Mouse (Mus musculus) brain, embryonic 14.5 days (tissue): Measurements from ENCODE around the gene Gm38392. TPM values are rescaled to one million over a fixed set of nuclear protein-coding genes. Genes with fewer than 3 reads are reported as not detected.

Experiments used
- DNase-seq: peaks from one replicate; pipeline ENCODE4 v3.0.0-alpha.2; 2011; ENCODE audit warnings: low read depth
- CTCF ChIP-seq: fragments of 200-500 bp; IDR thresholded peaks from 2 replicates; pipeline ENCODE4 v1.5.1; 2012; ENCODE audit warnings: inconsistent platforms, mild to moderate bottlenecking, moderate library complexity, borderline replicate concordance; ENCODE audit not compliant: insufficient read depth, insufficient read length; ENCODE audit errors: extremely low read depth
- POLR2A ChIP-seq: fragments of 200-500 bp; IDR thresholded peaks from 2 replicates; pipeline ENCODE4 v1.6.1; 2012; ENCODE audit warnings: mild to moderate bottlenecking, inconsistent platforms, borderline replicate concordance; ENCODE audit not compliant: poor library complexity, insufficient read depth, insufficient read length, severe bottlenecking; ENCODE audit errors: extremely low read depth
- polyA plus RNA-seq: library from polyadenylated mRNA; depleted of rRNA; stranded (reverse); fragments of >200 nt; gene quantifications from 2 replicates; pipeline ENCODE4 v1.2.3, GENCODE M21; 2012

Gm38392 gene
- polyA plus RNA-seq, 1 experiment, result not detected

- TF ChIP-seq CTCF (no peak), POLR2A (no peak)
- no peak for DNase-seq
These were observed 71.4 kb downstream of the Gm38392 start for GRCm38 (mm10) chr3:88215553-88216004.

- TF ChIP-seq POLR2A (no peak), CTCF (no peak)
- DNase-seq, result no peak
These were observed 71.9 kb downstream of the Gm38392 start for GRCm38 (mm10) chr3:88214971-88215552.

- peak; percentile 97 for DNase-seq
These were observed 72.6 kb downstream of the Gm38392 start for GRCm38 (mm10) chr3:88214197-88214938.

DNA sequence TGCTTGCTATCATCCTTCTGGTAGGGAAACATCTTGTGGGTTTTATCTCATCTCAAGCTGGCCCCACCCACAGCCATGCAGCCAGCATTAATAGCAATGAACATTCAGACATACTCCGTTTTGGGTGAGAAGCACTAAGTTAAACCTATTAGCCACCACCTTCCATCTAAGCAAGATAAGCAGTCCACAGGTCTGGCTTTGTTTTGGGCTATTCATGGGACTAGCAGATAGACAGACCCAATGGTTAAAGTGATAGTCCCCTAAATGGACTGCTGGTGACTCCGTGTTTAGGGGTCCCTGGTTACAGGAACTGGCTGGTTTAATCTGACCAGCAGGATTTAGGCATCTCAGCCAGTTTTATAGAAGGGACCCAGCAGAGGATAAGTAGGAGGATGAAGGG is 74.0 kb downstream of the Gm38392 start:
- TF ChIP-seq CTCF, result no peak
- no peak for TF ChIP-seq POLR2A
- peak; percentile 65 for DNase-seq

More at GRCm38 (mm10) chr3:88214197-88214938, 72.6 kb downstream of the Gm38392 start:
- peak; percentile 90; the same call in 1 of the 2 replicates for TF ChIP-seq POLR2A
- TF ChIP-seq CTCF, result 0 out of 2 replicates have a peak, but pooled peaks have one; percentile 8

GRCm38 (mm10) chr3:88212356-88212755 is 74.7 kb downstream of the Gm38392 start:
- peak; percentile 54 for DNase-seq
- TF ChIP-seq POLR2A (no peak), CTCF (no peak)

- peak; percentile 49 for DNase-seq
- TF ChIP-seq POLR2A (no peak), CTCF (no peak)
These were observed 76.1 kb downstream of the Gm38392 start for GRCm38 (mm10) chr3:88210918-88211317.

- DNase-seq, result peak; percentile 28
- TF ChIP-seq POLR2A (no peak), CTCF (no peak)
These were observed 76.9 kb downstream of the Gm38392 start for GRCm38 (mm10) chr3:88210121-88210520.

DNA sequence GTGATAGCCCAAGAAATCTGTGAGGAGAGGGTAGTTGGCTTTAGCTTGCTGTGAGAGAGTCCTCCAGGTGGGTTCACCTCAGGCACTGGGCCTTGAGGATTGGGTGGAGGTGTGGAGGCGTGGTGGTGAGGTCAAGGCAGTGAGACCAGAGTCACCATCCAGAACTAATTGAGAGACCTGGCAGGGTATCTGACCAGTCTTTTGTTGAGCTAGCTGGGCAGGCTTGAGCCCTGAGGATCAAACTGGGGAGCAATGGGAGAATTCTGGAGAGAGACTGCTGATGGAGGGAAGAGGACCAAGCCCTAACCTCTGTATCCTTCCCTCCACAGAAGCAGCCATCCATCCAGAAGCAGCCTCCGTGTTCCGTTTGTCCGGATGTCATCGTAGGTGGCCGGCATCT is 77.7 kb downstream of the Gm38392 start:
- DNase-seq, result peak; percentile 31
- TF ChIP-seq POLR2A (no peak), CTCF (no peak)

DNA sequence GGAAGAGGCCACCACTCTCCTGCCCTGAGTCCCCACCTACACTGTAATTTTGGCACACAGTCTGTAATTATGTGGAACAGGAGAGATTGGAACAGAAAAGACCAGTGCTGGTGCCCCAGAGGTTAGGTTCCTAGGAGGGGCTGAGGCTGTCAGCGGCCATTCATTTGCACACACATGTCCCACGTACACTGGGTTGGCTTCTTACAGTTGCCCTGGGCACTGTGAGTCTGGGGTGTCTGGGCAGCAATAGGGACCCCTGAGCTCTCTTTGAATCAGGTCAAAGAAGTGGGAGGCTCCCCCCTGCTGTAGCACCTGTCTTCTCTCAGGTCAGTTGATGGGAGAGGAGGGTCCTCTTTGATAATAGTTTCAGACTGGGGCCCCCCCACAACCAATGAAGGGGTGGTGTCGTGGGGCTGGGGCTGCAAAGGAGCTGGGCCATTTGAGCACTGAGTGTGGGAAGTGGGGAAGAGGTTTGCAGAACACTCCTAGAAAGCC is 78.7 kb downstream of the Gm38392 start:
- TF ChIP-seq CTCF (no peak), POLR2A (no peak)
- peak; percentile 62 for DNase-seq

DNA sequence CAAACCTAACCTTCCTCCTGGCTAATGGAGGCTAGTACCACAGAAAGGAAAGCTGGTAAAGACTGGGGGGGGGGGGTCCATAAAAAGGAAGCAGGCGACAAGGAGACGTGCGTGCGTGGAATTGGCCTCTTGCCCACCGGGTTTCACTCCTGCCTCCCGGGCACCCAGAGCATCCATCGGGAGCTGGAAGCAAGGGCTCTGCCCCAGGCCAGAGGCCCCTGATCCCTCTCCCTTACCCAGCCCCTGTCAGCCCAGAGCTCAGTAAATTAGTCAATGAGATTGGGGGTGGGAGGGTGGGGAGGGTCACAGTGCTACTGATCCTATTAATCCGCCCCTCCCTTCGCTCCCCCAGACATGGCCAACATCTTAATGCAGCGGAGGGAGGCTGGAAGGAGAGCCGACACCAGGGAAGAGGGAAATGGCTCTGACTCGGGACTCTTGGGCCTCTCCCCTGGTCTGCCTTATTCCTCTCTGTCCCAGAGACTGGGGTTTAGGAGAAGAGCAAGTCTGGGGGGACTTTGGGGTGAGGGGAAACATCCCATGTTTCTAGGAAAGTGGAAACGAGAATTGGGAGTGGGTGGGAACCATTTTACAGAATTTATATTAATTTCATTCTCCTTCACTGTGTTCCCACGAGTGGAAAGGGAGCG is 79.4 kb downstream of the Gm38392 start:
- TF ChIP-seq POLR2A (peak; percentile 2; the same call in 1 of the 2 replicates), CTCF (no peak)
- DNase-seq, result peak; percentile 84

- DNase-seq, result peak; percentile 94
- TF ChIP-seq CTCF (no peak), POLR2A (no peak; the same call in 1 of the 2 replicates)
These were observed 80.1 kb downstream of the Gm38392 start for GRCm38 (mm10) chr3:88206901-88207371.

DNA sequence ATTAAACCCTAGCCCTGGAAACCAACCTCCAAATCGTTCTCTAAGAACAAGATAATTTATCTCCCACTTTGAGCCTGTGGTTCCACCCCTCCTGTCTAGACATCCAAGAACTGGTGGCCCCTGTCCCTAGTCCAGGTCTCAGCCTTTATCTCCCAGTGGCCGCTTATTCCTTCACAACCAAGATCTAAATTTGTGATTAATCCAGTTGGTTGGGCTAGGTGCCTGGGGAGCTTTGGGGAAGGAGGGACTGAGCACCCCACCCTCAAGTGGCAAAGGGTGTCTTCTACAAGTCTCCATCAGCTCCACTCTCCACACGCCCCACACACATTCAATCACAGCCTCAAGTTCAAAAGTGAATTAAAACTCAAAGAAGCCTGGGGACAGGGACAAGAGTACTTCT is 80.5 kb downstream of the Gm38392 start:
- DNase-seq, result no peak
- TF ChIP-seq CTCF, result no peak
- no peak for TF ChIP-seq POLR2A

- DNase-seq, result peak; percentile 99
- TF ChIP-seq POLR2A (no peak; the same call in 1 of the 2 replicates), CTCF (no peak)
These were observed 81.2 kb downstream of the Gm38392 start for GRCm38 (mm10) chr3:88205563-88206491.

- no peak for DNase-seq
- TF ChIP-seq CTCF (no peak), POLR2A (no peak)
These were observed 81.8 kb downstream of the Gm38392 start for GRCm38 (mm10) chr3:88205176-88205562.
